Mouse (Mus musculus) hindbrain, embryonic 16.5 days (tissue): ENCODE measurements around the gene Ube2j1. TPM values are rescaled to one million over a fixed set of nuclear protein-coding genes. Genes with fewer than 3 reads are reported as not detected.

ENCODE experiments used
- ATAC-seq: fragments of 200-750 bp; cut with Nextera tagmentation; 2 replicates; pipeline ENCODE4 v1.8.0; 2017; ENCODE audit warnings: moderate TSS enrichment, moderate library complexity
- H3K27ac ChIP-seq: fragments of 300-500 bp; sonication (generic); 2 replicates; pipeline ENCODE4 v1.5.1; 2014; ENCODE audit warnings: low read depth, mild to moderate bottlenecking, control low read depth, low read length, moderate library complexity
- H3K27me3 ChIP-seq: fragments of 300-500 bp; sonication (generic); replicated peaks from 2 replicates; pipeline ENCODE4 v1.6.1; 2014; ENCODE audit warnings: low read length; ENCODE audit not compliant: control insufficient read depth, insufficient read depth
- H3K36me3 ChIP-seq: fragments of 300-500 bp; sonication (generic); 2 replicates; pipeline ENCODE4 v1.6.1; 2014; ENCODE audit warnings: mild to moderate bottlenecking, low read length, moderate library complexity, mixed read lengths; ENCODE audit not compliant: control insufficient read depth, insufficient read depth
- H3K4me1 ChIP-seq: fragments of 300-500 bp; sonication (generic); 2 replicates; pipeline ENCODE4 v1.6.1; 2014; ENCODE audit warnings: low read depth, low read length; ENCODE audit not compliant: control insufficient read depth, insufficient read depth
- H3K4me2 ChIP-seq: fragments of 300-500 bp; sonication (generic); 2 replicates; pipeline ENCODE4 v1.6.1; 2014; ENCODE audit warnings: mild to moderate bottlenecking, low read length, control low read depth, moderate library complexity
- H3K4me3 ChIP-seq: fragments of 300-500 bp; sonication (generic); 2 replicates; pipeline ENCODE4 v1.5.1; 2014; ENCODE audit warnings: mild to moderate bottlenecking, low read length, control low read depth, moderate library complexity
- H3K9ac ChIP-seq: fragments of 300-500 bp; sonication (generic); 2 replicates; pipeline ENCODE4 v1.6.1; 2014; ENCODE audit warnings: low read depth, mild to moderate bottlenecking, control low read depth, low read length, moderate library complexity
- H3K9me3 ChIP-seq: fragments of 300-500 bp; sonication (generic); 2 replicates; pipeline ENCODE4 v1.6.1; 2014; ENCODE audit warnings: mild to moderate bottlenecking, low read length, moderate library complexity; ENCODE audit not compliant: control insufficient read depth
- WGBS: fragments of 180-500 bp; shearing (Covaris S2); extraction: QIAGEN DNeasy Blood & Tissue Kit; methylation state at CpG from one replicate; pipeline ENCODE4 v1.1.7; 2014; 5-methylcytosine and 5-hydroxymethylcytosine counted together
- polyA plus RNA-seq: library from polyadenylated mRNA; unstranded; fragments of >200 nt; fragmentation: Nextera tagmentation; extraction: Ambion mirVana; gene quantifications from 2 replicates; pipeline ENCODE4 v1.2.1, GENCODE M21; 2015

Ube2j1 gene
- polyA plus RNA-seq: 69.5 and 72.4 TPM in 2 replicates

DNA sequence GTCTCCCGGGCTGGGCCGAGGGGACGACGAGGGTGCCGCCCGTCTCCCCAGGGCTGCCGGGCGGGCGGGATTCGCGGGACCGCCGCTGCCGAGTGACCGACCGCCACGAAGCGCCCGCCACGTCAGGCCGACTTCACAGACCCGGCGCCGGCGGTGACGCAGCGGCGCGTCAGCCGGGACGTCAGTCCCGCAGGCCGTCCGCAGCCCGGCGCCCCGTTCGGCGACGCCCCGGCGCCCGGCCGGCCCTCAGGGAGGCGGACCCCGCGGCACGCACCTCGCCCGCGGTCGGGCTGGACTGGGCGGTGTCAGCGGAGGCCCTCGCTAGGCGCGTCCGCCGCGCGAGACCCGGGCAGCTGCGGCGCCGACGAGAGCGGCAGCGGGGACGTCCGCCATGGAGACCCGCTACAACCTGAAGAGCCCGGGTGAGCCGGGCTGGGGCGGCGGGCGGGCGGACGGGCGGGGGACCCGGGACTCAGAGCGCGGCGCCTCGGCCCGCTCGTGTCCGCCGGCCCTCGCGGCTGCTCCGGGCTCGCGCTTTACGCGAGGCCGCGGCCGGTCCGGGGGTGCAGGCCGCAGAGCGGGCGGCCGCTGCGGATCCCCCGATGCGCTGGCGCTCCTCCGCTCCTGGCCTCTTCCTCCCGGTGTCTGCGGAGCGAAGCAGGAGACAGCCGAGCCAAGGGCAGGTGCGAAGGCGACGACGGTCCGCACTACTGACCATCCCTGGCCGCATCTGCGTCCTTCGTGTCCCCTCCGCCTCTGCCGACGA is at the start of gene Ube2j1:
Ube2j1 (plus strand) TSS at position 222 of the 766 bp plus-strand sequence.
- WGBS: 0% methylated on average over 78 of the region's 123 CpGs
- no peaks in the 10 kb centered on the region for H3K27me3 ChIP-seq
- H3K4me3 ChIP-seq: peak within 1 kb of the TSS; percentile 89
- H3K4me1 ChIP-seq: peaks cover 14% of the 10 kb centered on the region
- H3K9ac ChIP-seq: peak within 1 kb of the TSS; percentile 98
- no peaks in the 10 kb centered on the region; the same call in 1 of the 2 replicates for H3K9me3 ChIP-seq
- H3K4me2 ChIP-seq: peak within 1 kb of the TSS; percentile 88
- H3K36me3 ChIP-seq: peaks cover 3% of the 10 kb centered on the region; the same call in 1 of the 2 replicates
- H3K27ac ChIP-seq: peak within 1 kb of the TSS; percentile 98
- ATAC-seq: peak; percentile 96

DNA sequence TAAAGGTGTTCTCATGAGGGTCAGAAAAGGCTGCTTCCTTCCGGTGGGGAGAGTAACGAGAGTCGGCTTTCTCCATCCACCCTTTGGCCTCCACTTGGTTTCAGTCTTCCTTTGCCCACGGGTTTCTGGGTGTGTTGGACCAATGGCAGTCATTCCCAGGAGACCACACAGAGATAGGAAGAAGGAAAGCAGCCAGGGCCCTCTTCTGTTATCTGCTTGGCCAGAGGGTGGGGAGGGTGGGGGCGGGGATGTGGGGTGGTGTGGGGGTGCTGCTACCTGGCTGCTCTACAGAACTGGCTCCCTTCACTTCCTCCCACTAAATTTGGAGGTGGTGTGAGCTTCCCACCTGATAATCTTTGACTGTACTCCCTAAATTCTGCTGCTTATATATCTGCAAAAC is 49.6 kb upstream of the Ube2j1 start:
- H3K9ac ChIP-seq: no peak overlapping the region
- no peaks in the 10 kb centered on the region for H3K27me3 ChIP-seq
- H3K27ac ChIP-seq: no peak overlapping the region
- 47% methylated on average over 5 of the region's 5 CpGs for WGBS
- ATAC-seq: no peak
- H3K4me2 ChIP-seq: no peak overlapping the region
- no peak overlapping the region for H3K4me3 ChIP-seq
- no peaks in the 10 kb centered on the region for H3K36me3 ChIP-seq
- no peaks in the 10 kb centered on the region for H3K9me3 ChIP-seq
- peaks cover 19% of the 10 kb centered on the region for H3K4me1 ChIP-seq

DNA sequence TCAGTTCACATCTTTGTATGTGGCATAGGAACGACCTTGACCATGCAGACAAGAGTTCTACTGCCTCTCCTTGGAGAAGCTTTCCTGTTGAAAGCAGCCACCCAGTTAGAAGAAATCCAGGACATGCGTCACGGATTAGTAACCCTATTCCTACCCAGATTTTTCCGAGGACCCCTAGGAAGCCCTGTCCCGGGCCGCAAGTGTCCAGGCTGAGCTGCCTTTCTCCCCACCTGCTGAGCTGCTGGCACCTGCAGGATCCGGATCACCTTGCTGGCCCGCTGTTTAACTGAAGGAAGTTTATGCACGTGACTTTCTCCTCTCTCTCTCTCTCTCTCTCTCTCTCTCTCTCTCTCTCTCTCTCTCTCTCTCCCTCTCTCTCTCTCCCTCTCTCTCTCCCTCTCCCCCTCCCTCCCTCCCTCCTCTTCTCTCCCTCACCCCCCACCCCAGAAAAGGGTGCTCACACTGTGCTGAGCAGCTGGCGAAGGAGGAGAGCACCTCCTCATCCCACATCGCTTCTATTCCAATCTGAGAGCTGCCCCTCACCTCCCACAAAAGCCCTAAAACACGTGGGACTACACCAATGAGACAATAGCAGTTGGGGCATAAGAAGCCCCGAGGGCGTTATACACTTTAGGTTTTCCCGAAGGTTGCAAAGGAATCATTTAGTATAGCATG is 49.0 kb upstream of the Ube2j1 start:
- H3K9me3 ChIP-seq: no peaks in the 10 kb centered on the region
- H3K27me3 ChIP-seq: no peaks in the 10 kb centered on the region
- H3K4me1 ChIP-seq: peaks cover 19% of the 10 kb centered on the region
- H3K4me3 ChIP-seq: peak overlapping the region; percentile 94
- H3K9ac ChIP-seq: peak overlapping the region; percentile 82
- 2% methylated on average over 15 of the region's 15 CpGs for WGBS
- no peaks in the 10 kb centered on the region for H3K36me3 ChIP-seq
- ATAC-seq: peak; percentile 60
- peak overlapping the region; percentile 86 for H3K27ac ChIP-seq
- H3K4me2 ChIP-seq: peak overlapping the region; percentile 97

DNA sequence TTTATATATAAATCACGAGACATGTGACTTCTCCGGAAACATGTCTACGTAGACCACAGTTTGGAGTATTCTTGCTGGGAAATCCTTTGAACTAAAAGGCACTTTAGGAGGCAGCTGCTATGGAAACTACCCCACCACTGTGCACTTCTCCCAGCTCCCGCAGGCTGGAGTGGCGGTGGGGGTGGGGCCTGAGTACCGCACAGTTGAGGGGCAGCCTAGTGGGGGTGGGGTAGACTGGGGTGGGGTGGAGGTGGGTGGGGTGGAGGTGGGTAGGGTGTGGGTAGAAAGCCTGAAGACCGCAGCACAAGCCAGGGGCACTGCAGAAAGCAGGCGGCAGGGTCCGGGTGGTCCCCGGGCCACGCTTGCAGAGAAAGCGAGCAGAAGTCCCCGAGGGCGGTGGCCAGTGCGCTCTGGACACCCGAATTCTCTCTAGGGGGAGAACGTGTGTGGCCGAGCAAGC is 48.5 kb upstream of the Ube2j1 start, which contains the start of gene Rragd:
Rragd (plus strand) TSS at position 322 of the 460 bp plus-strand sequence.
- peak within 1 kb of the TSS; percentile 82 for H3K9ac ChIP-seq
- H3K27ac ChIP-seq: peak within 1 kb of the TSS; percentile 86
- peak; percentile 86 for ATAC-seq
- H3K4me3 ChIP-seq: peak within 1 kb of the TSS; percentile 94
- no peaks in the 10 kb centered on the region for H3K27me3 ChIP-seq
- WGBS: 0% methylated on average over 16 of the region's 18 CpGs
- H3K9me3 ChIP-seq: no peaks in the 10 kb centered on the region
- peak within 1 kb of the TSS; percentile 97 for H3K4me2 ChIP-seq
- peaks cover 19% of the 10 kb centered on the region for H3K4me1 ChIP-seq
- H3K36me3 ChIP-seq: no peaks in the 10 kb centered on the region

DNA sequence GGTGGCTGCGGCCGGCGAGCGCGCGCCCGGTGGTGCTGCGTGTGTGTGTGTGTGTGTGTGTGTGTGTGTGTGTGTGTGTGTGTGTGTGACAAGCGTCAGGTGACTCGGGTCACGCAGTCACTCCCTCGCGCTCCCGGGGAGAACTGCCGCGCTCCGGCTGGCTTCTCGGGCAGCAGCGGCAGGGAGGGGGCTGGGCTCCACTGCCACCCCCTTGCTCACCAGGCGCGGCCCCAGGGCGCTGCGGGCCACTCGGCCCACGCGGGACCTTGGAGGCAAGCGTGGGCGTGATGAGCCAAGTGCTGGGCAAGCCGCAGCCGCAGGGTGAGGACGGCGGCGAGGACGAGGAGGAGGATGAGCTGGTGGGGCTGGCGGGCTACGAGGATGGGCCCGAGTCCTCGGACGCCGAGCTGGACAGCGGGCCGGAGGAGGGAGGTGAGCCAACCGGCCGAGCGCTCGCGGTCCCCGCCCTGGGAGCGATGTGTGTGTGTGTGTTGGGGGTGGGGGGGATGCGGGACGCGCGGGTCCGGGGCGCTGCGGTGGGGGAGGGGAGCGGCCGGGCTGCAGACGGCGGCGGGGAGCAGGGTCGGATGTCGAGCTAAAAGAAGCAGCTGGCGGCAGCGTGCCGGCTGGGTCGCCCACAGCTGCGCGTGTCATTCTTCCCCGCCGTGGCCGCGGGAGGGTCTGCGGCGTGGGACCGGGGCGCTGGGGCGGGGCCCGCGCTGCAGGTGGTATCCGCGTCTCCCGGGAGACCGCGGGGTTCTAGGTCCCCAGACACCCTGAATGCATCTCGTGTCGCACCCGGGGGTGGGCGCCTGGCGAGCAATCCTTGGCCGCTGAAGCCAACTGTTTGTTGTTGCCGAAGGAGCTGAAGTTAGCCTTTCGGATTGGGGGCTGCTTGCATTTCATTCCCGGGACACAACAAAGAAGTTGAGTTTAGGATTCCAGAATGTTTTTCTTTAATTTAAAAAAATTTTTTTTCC is 47.8 kb upstream of the Ube2j1 start:
- H3K9me3 ChIP-seq: no peaks in the 10 kb centered on the region
- H3K9ac ChIP-seq: peak overlapping the region; percentile 82
- WGBS: under 1% methylated on average over 57 of the region's 94 CpGs
- ATAC-seq: peak; percentile 79
- no peaks in the 10 kb centered on the region for H3K27me3 ChIP-seq
- peak overlapping the region; percentile 97 for H3K4me2 ChIP-seq
- peak overlapping the region; percentile 94 for H3K4me3 ChIP-seq
- no peaks in the 10 kb centered on the region for H3K36me3 ChIP-seq
- H3K27ac ChIP-seq: peak overlapping the region; percentile 86
- H3K4me1 ChIP-seq: peaks cover 19% of the 10 kb centered on the region

DNA sequence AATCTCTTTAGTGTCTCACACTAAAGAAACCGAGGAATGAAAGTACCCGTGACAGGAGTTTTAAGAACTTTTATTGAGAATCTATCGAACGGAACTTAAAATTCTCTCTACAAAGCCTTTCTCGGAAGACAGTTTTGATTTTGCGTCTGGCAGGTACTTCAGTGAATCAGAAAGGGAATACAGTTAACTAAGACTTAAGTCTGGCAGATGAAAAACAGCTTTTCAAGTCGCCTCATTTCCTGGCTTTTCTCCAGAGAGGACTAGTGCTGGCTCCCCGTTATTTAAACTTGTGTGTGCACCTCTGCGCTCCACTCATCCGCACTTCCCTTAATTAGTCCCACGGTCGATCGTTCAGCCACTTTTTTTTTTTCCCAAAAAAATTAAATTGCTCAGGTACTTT is 47.0 kb upstream of the Ube2j1 start:
- peak overlapping the region; percentile 94 for H3K4me3 ChIP-seq
- under 1% methylated on average over 13 of the region's 13 CpGs for WGBS
- no peaks in the 10 kb centered on the region for H3K27me3 ChIP-seq
- peak overlapping the region; percentile 15; the same call in 1 of the 2 replicates for H3K9ac ChIP-seq
- no peak for ATAC-seq
- H3K4me2 ChIP-seq: peak overlapping the region; percentile 97
- peaks cover 19% of the 10 kb centered on the region for H3K4me1 ChIP-seq
- H3K36me3 ChIP-seq: no peaks in the 10 kb centered on the region
- 0 out of 2 replicates have a peak overlapping the region, but pooled peaks have one; percentile 10 for H3K27ac ChIP-seq
- H3K9me3 ChIP-seq: no peaks in the 10 kb centered on the region

DNA sequence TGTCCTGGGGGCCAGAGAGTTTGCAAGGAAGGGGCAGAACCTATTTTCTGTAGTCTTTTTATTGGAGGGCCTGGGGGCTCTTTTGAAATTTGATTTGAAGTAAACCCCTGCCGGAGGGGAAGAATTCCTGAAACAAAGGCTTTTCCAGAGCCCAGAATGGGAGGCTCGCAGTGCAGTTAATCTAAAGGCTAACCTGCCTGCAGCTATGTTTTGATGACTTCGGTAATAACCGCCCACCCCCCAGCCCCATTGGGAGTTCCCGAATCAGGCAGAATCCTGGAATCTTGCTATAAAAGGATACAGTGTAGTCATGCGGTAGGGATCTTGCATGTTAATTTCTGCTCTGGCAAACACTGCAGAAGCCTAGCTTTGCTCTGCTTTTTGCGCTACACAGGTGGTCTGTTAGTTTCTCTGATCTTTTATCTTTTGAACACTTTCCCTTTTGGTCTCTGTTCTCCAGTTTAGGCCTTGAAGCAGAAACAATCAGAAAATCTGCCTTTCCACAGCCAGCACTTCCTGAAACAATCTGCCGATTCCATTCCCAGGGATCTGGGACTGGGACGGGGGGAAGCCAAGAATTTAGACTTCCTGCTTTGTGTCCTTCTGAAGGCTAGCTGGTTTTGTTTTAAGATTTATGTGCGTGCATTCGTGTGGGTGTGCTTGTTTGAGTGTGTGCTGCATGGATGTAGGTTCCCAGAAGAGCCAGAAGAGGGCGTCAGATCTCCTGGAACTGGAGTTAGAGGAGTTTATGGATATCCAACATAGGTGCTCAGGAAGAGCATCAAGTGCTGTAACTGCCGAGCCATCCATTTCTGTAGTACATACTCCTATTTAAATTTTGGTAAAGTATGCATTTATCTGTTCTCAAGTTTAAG is 46.2 kb upstream of the Ube2j1 start:
- peak overlapping the region; percentile 49 for H3K27ac ChIP-seq
- 8% methylated on average over 13 of the region's 13 CpGs for WGBS
- peak overlapping the region; percentile 94 for H3K4me3 ChIP-seq
- H3K27me3 ChIP-seq: no peaks in the 10 kb centered on the region
- no peaks in the 10 kb centered on the region for H3K9me3 ChIP-seq
- H3K9ac ChIP-seq: peak overlapping the region; percentile 54
- H3K4me1 ChIP-seq: peaks cover 19% of the 10 kb centered on the region
- no peaks in the 10 kb centered on the region for H3K36me3 ChIP-seq
- peak overlapping the region; percentile 97 for H3K4me2 ChIP-seq
- ATAC-seq: no peak

DNA sequence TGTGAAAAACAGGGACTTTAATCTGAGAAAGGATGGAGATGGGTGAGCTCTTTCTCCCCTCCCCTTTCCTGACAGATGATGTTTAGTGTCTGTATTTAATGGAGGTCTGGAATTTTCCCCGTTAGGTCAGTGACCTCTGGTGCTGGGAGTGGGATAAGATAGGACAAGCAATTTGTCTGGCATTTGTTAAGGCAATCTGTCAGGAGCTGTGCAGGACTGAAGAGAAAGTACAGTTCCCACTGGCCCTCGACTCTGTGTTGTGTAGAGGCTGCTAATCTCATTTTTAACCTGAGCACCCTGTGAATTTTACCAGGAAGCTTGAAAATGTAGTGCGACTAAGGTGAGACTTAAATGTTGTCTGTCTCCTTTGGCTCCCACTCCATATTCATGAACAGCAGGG is 45.5 kb upstream of the Ube2j1 start:
- H3K4me1 ChIP-seq: peaks cover 19% of the 10 kb centered on the region
- no peaks in the 10 kb centered on the region for H3K27me3 ChIP-seq
- H3K9ac ChIP-seq: no peak overlapping the region
- no peaks in the 10 kb centered on the region for H3K36me3 ChIP-seq
- H3K4me3 ChIP-seq: no peak overlapping the region
- H3K4me2 ChIP-seq: no peak overlapping the region
- no peak overlapping the region for H3K27ac ChIP-seq
- no peaks in the 10 kb centered on the region for H3K9me3 ChIP-seq
- no peak for ATAC-seq
- 9% methylated on average over 3 of the region's 3 CpGs for WGBS
